Mouse (Mus musculus) kidney, adult 2 months (tissue): ENCODE measurements around the gene Rims1. TPM values are rescaled to one million over a fixed set of nuclear protein-coding genes. Genes with fewer than 3 reads are reported as not detected.

Experiments used
- DNase-seq: peaks from one replicate; pipeline ENCODE4 v3.0.0; 2021
- H3K27ac ChIP-seq: fragments of 200-500 bp; 2 replicates; pipeline ENCODE4 v1.5.1; 2012; ENCODE audit warnings: low read depth, low read length, control low read depth, inconsistent platforms; ENCODE audit not compliant: insufficient read depth
- H3K27me3 ChIP-seq: fragments of 200-500 bp; replicated peaks from 2 replicates; pipeline ENCODE4 v1.6.1; 2012; ENCODE audit warnings: mild to moderate bottlenecking, moderate library complexity, low read length, inconsistent platforms; ENCODE audit not compliant: control insufficient read depth, insufficient read depth
- H3K36me3 ChIP-seq: fragments of 200-500 bp; 2 replicates; pipeline ENCODE4 v1.6.1; 2012; ENCODE audit warnings: mild to moderate bottlenecking, moderate library complexity, low read length, inconsistent platforms; ENCODE audit not compliant: control insufficient read depth, insufficient read depth
- H3K4me1 ChIP-seq: fragments of 200-500 bp; 2 replicates; pipeline ENCODE4 v1.6.1; 2011; ENCODE audit warnings: low read length; ENCODE audit not compliant: control insufficient read depth, insufficient read depth
- H3K4me3 ChIP-seq: fragments of 200-500 bp; 2 replicates; pipeline ENCODE4 v1.5.1; 2011; ENCODE audit warnings: mild to moderate bottlenecking, low read depth, low read length, control low read depth; ENCODE audit not compliant: insufficient read depth
- CTCF ChIP-seq: fragments of 200-500 bp; conservative IDR thresholded peaks from 2 replicates; pipeline ENCODE4 v1.5.1; 2011; ENCODE audit warnings: low read depth, mild to moderate bottlenecking, control low read depth, low read length, moderate library complexity, mixed read lengths; ENCODE audit not compliant: insufficient read depth, insufficient read length
- POLR2A ChIP-seq: fragments of 200-500 bp; IDR thresholded peaks from one replicate; pipeline ENCODE4 v1.6.1; 2011; ENCODE audit warnings: low read depth, low read length, control low read depth
- WGBS: fragments of 180-500 bp; shearing (Covaris S2); methylation state at CpG from one replicate; pipeline ENCODE4 v1.1.7; 2018; 5-methylcytosine and 5-hydroxymethylcytosine counted together
- polyA plus RNA-seq: library from polyadenylated mRNA; depleted of rRNA; stranded (reverse); fragments of >200 nt; gene quantifications from 2 replicates; pipeline ENCODE4 v1.2.3, GENCODE M21; 2012

Rims1 gene
- polyA plus RNA-seq, 1 experiment: 0.02 TPM

GRCm38 (mm10) chr1:22476220-22476619 lies 329.6 kb downstream of the Rims1 start:
- H3K36me3 ChIP-seq: no peaks in the 10 kb centered on the region
- H3K27me3 ChIP-seq: no peaks in the 10 kb centered on the region
- DNase-seq: no peak
- no peaks in the 10 kb centered on the region for H3K4me1 ChIP-seq
- WGBS: 83% methylated on average over 2 of the region's 2 CpGs
- no peak overlapping the region for H3K27ac ChIP-seq
- TF ChIP-seq POLR2A: no peak
- H3K4me3 ChIP-seq: no peak overlapping the region

- H3K4me1 ChIP-seq: no peaks in the 10 kb centered on the region
- H3K27ac ChIP-seq: no peak overlapping the region
- H3K27me3 ChIP-seq: no peaks in the 10 kb centered on the region
- no peaks in the 10 kb centered on the region for H3K36me3 ChIP-seq
- DNase-seq: no peak
- H3K4me3 ChIP-seq: no peak overlapping the region
- 86% methylated on average over 3 of the region's 3 CpGs for WGBS
- no peak for TF ChIP-seq POLR2A
Measured at GRCm38 (mm10) chr1:22467033-22467432, 338.8 kb downstream of the Rims1 start.

- Histone ChIP-seq H3K36me3 (no peaks in the 10 kb centered on the region), H3K27ac (no peak overlapping the region), H3K4me1 (no peaks in the 10 kb centered on the region), H3K4me3 (no peak overlapping the region), H3K27me3 (no peaks in the 10 kb centered on the region)
- TF ChIP-seq POLR2A: no peak
- TF ChIP-seq CTCF: no peak
- WGBS: 27% methylated on average over 2 of the region's 2 CpGs
- DNase-seq: no peak
Measured at GRCm38 (mm10) chr1:22466597-22466996, 339.2 kb downstream of the Rims1 start.

GRCm38 (mm10) chr1:22424020-22424419 lies 381.8 kb downstream of the Rims1 start:
- Histone ChIP-seq H3K4me3 (no peak overlapping the region), H3K27me3 (no peaks in the 10 kb centered on the region), H3K4me1 (no peaks in the 10 kb centered on the region), H3K36me3 (no peaks in the 10 kb centered on the region), H3K27ac (no peak overlapping the region)
- 89% methylated on average over 2 of the region's 2 CpGs for WGBS
- TF ChIP-seq CTCF: no peak
- no peak for TF ChIP-seq POLR2A
- DNase-seq: no peak

- no peaks in the 10 kb centered on the region for H3K4me1 ChIP-seq
- no peak overlapping the region for H3K27ac ChIP-seq
- no peak for DNase-seq
- H3K36me3 ChIP-seq: no peaks in the 10 kb centered on the region
- WGBS: 62% methylated on average over 5 of the region's 5 CpGs
- TF ChIP-seq POLR2A: no peak
- TF ChIP-seq CTCF: no peak
- no peak overlapping the region for H3K4me3 ChIP-seq
- no peaks in the 10 kb centered on the region for H3K27me3 ChIP-seq
Measured at GRCm38 (mm10) chr1:22422102-22422501, 383.7 kb downstream of the Rims1 start.

GRCm38 (mm10) chr1:22410173-22410572 lies 395.6 kb downstream of the Rims1 start:
- Histone ChIP-seq H3K27ac (no peak overlapping the region), H3K4me1 (no peaks in the 10 kb centered on the region), H3K27me3 (no peaks in the 10 kb centered on the region), H3K4me3 (no peak overlapping the region), H3K36me3 (no peaks in the 10 kb centered on the region)
- DNase-seq: no peak
- 61% methylated on average over 7 of the region's 7 CpGs for WGBS
- TF ChIP-seq POLR2A (no peak), CTCF (no peak)

- WGBS: 69% methylated on average over 3 of the region's 3 CpGs
- H3K27ac ChIP-seq: no peak overlapping the region
- no peaks in the 10 kb centered on the region for H3K4me1 ChIP-seq
- H3K4me3 ChIP-seq: no peak overlapping the region
- no peak for TF ChIP-seq CTCF
- TF ChIP-seq POLR2A: no peak
- peak; percentile 28 for DNase-seq
- H3K36me3 ChIP-seq: no peaks in the 10 kb centered on the region
- no peaks in the 10 kb centered on the region for H3K27me3 ChIP-seq
Measured at GRCm38 (mm10) chr1:22386361-22386760, 419.4 kb downstream of the Rims1 start.

GRCm38 (mm10) chr1:22377652-22378051 lies 428.1 kb downstream of the Rims1 start:
- DNase-seq: no peak
- no peak overlapping the region for H3K4me3 ChIP-seq
- 62% methylated on average over 5 of the region's 5 CpGs for WGBS
- H3K27me3 ChIP-seq: no peaks in the 10 kb centered on the region
- no peak overlapping the region for H3K27ac ChIP-seq
- no peaks in the 10 kb centered on the region for H3K4me1 ChIP-seq
- TF ChIP-seq POLR2A (no peak), CTCF (no peak)
- no peaks in the 10 kb centered on the region for H3K36me3 ChIP-seq
